Comparison of ENCODE assay signal across 23 mouse cellular contexts in genomic region chr10:108776735-108777134, GRCm38 (mm10).
DNase-seq lines count a peak whose midpoint lies in the region; ATAC-seq and TF ChIP-seq lines count a peak whose summit lies in the region.
"Had no signal": no experiment of that assay in that cellular context is flagged by ENCODE, and none has a peak within 500 bp of the region (broad histone marks: within the 10 kb centered on the region; RNA-seq: fewer than 3 reads in every experiment).

No protein-coding gene starts in this region.

- H3K9ac ChIP-seq in forebrain, embryonic 12.5 days: no peak overlapping the region
- no peak overlapping the region for H3K9ac ChIP-seq in forebrain, postnatal 0 days
- H3K9ac ChIP-seq in midbrain, embryonic 13.5 days (replicated peaks): no peak overlapping the region
- no peak overlapping the region for H3K9ac ChIP-seq in midbrain, embryonic 16.5 days (ENCODE audit: low read depth, low read length)
- no peak overlapping the region for H3K9ac ChIP-seq in hindbrain, postnatal 0 days (replicated peaks; ENCODE audit: low read length)
- H3K9ac ChIP-seq: limb, embryonic 12.5 days; liver, embryonic 12.5 days had no signal

- no peak overlapping the region for H3K4me3 ChIP-seq in forebrain, embryonic 12.5 days (replicated peaks)
- H3K4me3 ChIP-seq in forebrain, postnatal 0 days (ENCODE audit: low read depth, low read length): no peak overlapping the region
- no peak overlapping the region for H3K4me3 ChIP-seq in midbrain, embryonic 13.5 days (replicated peaks)
- no peak overlapping the region for H3K4me3 ChIP-seq in midbrain, embryonic 16.5 days (ENCODE audit: low read depth, low read length)
- no peak overlapping the region for H3K4me3 ChIP-seq in hindbrain, postnatal 0 days (ENCODE audit: low read length)
- H3K4me3 ChIP-seq: limb, embryonic 12.5 days; liver, embryonic 12.5 days; megakaryocyte, embryonic 14.5 days; myocyte had no signal

- WGBS in forebrain, embryonic 12.5 days: 37% methylated on average over 8 of the region's 8 CpGs
- WGBS in forebrain, postnatal 0 days: 22% methylated on average over 8 of the region's 8 CpGs
- WGBS in midbrain, embryonic 13.5 days: 34% methylated on average over 8 of the region's 8 CpGs
- WGBS in midbrain, embryonic 16.5 days: 28% methylated on average over 8 of the region's 8 CpGs
- WGBS in hindbrain, postnatal 0 days: 26% methylated on average over 8 of the region's 8 CpGs

- no peak for TF ChIP-seq CTCF in forebrain, postnatal 0 days (IDR thresholded peaks at IDR 0.05; ENCODE audit: low read depth)
- no peak for TF ChIP-seq CTCF in hindbrain, postnatal 0 days (IDR thresholded peaks at IDR 0.05; ENCODE audit: low read depth)

- H3K9me3 ChIP-seq in forebrain, embryonic 12.5 days: no peaks in the 10 kb centered on the region
- H3K9me3 ChIP-seq in forebrain, postnatal 0 days (ENCODE audit: low read length): no peaks in the 10 kb centered on the region
- H3K9me3 ChIP-seq in midbrain, embryonic 13.5 days: no peaks in the 10 kb centered on the region
- no peaks in the 10 kb centered on the region for H3K9me3 ChIP-seq in midbrain, embryonic 16.5 days (replicated peaks; ENCODE audit: control insufficient read depth, low read length, poor library complexity, severe bottlenecking)
- H3K9me3 ChIP-seq in hindbrain, postnatal 0 days (ENCODE audit: low read length): no peaks in the 10 kb centered on the region
- H3K9me3 ChIP-seq: G1E; limb, embryonic 12.5 days; liver, embryonic 12.5 days had no signal

- peak; percentile 66; the same call in 1 of the 2 replicates for ATAC-seq in forebrain, embryonic 12.5 days (ENCODE audit: low FRiP score)
- ATAC-seq in forebrain, postnatal 0 days: no peak
- ATAC-seq in midbrain, embryonic 13.5 days: no peak
- no peak for ATAC-seq in midbrain, embryonic 16.5 days
- no peak for ATAC-seq in hindbrain, postnatal 0 days
- ATAC-seq in erythroid progenitor cell, adult 5-6 weeks (replicated peaks; ENCODE audit: low FRiP score, poor library complexity, severe bottlenecking): no peak
- ATAC-seq: activated CD4-positive, CD25-positive, alpha-beta regulatory T cell, adult 4 months; liver, embryonic 12.5 days had no signal

- no peaks in the 10 kb centered on the region for H3K36me3 ChIP-seq in forebrain, embryonic 12.5 days (replicated peaks)
- H3K36me3 ChIP-seq in forebrain, postnatal 0 days (ENCODE audit: insufficient read depth): no peaks in the 10 kb centered on the region
- H3K36me3 ChIP-seq in midbrain, embryonic 13.5 days: no peaks in the 10 kb centered on the region
- no peaks in the 10 kb centered on the region for H3K36me3 ChIP-seq in midbrain, embryonic 16.5 days (ENCODE audit: control insufficient read depth, insufficient read depth, low read length)
- no peaks in the 10 kb centered on the region for H3K36me3 ChIP-seq in hindbrain, postnatal 0 days (ENCODE audit: insufficient read depth, low read length)
- H3K36me3 ChIP-seq: G1E; limb, embryonic 12.5 days; liver, embryonic 12.5 days had no signal

- H3K27me3 ChIP-seq in forebrain, embryonic 12.5 days: no peaks in the 10 kb centered on the region
- H3K27me3 ChIP-seq in forebrain, postnatal 0 days (ENCODE audit: insufficient read depth, low read length): no peaks in the 10 kb centered on the region
- H3K27me3 ChIP-seq in midbrain, embryonic 13.5 days: no peaks in the 10 kb centered on the region
- no peaks in the 10 kb centered on the region for H3K27me3 ChIP-seq in midbrain, embryonic 16.5 days (ENCODE audit: control insufficient read depth, insufficient read depth, low read depth, low read length)
- no peaks in the 10 kb centered on the region for H3K27me3 ChIP-seq in hindbrain, postnatal 0 days (ENCODE audit: insufficient read depth, low read length)
- H3K27me3 ChIP-seq: limb, embryonic 12.5 days; liver, embryonic 12.5 days; megakaryocyte, embryonic 14.5 days had no signal

- H3K4me2 ChIP-seq in forebrain, embryonic 12.5 days: no peak overlapping the region
- H3K4me2 ChIP-seq in forebrain, postnatal 0 days (ENCODE audit: low read depth): no peak overlapping the region
- no peak overlapping the region for H3K4me2 ChIP-seq in midbrain, embryonic 13.5 days (replicated peaks)
- no peak overlapping the region for H3K4me2 ChIP-seq in midbrain, embryonic 16.5 days (ENCODE audit: low read length)
- no peak overlapping the region for H3K4me2 ChIP-seq in hindbrain, postnatal 0 days (ENCODE audit: low read depth, low read length)
- H3K4me2 ChIP-seq: limb, embryonic 12.5 days; liver, embryonic 12.5 days had no signal

- DNase-seq in forebrain, postnatal 0 days: no peak
- DNase-seq in hindbrain, postnatal 0 days (ENCODE audit: low spot score): peak; percentile 42
- peak; percentile 40 for DNase-seq in retina, postnatal 1 day
- no peak for DNase-seq in urinary bladder, postnatal 25 days (ENCODE audit: low spot score)
- DNase-seq: adrenal gland, postnatal 10 days; cerebellum, adult 11 months; cerebellum, postnatal 10 days; gastrocnemius, postnatal 14 days; kidney, adult 18-20 months; kidney, postnatal 25 days; layer of hippocampus, adult 9-11 months; lung, adult 2 months; thymus, postnatal 4 days had no signal

- peaks cover 7% of the 10 kb centered on the region; the same call in 1 of the 2 replicates for H3K4me1 ChIP-seq in forebrain, embryonic 12.5 days
- no peaks in the 10 kb centered on the region for H3K4me1 ChIP-seq in forebrain, postnatal 0 days (ENCODE audit: insufficient read depth)
- peaks cover 8% of the 10 kb centered on the region; the same call in 1 of the 2 replicates for H3K4me1 ChIP-seq in midbrain, embryonic 13.5 days (replicated peaks)
- no peaks in the 10 kb centered on the region for H3K4me1 ChIP-seq in midbrain, embryonic 16.5 days (ENCODE audit: control insufficient read depth, insufficient read depth, low read length)
- H3K4me1 ChIP-seq in hindbrain, postnatal 0 days (ENCODE audit: insufficient read depth, low read length): no peaks in the 10 kb centered on the region
- H3K4me1 ChIP-seq: limb, embryonic 12.5 days; liver, embryonic 12.5 days; megakaryocyte, embryonic 14.5 days had no signal

- no peak overlapping the region for H3K27ac ChIP-seq in forebrain, embryonic 12.5 days
- H3K27ac ChIP-seq in forebrain, postnatal 0 days (ENCODE audit: low read depth, low read length): no peak overlapping the region
- peak overlapping the region; percentile 32; the same call in 1 of the 2 replicates for H3K27ac ChIP-seq in midbrain, embryonic 13.5 days
- no peak overlapping the region for H3K27ac ChIP-seq in midbrain, embryonic 16.5 days (ENCODE audit: low read length)
- H3K27ac ChIP-seq in hindbrain, postnatal 0 days: no peak overlapping the region; the same call in 1 of the 2 replicates
- H3K27ac ChIP-seq: limb, embryonic 12.5 days; liver, embryonic 12.5 days had no signal

Comparison
In these comparisons a context has a peak if more than half of its experiments do, and no peak if none do; other contexts are left out.
1. DNase-seq: peak in hindbrain, postnatal 0 days (single experiment) and retina, postnatal 1 day (single experiment); none in forebrain, postnatal 0 days (single experiment) and urinary bladder, postnatal 25 days (single experiment).